Mouse (Mus musculus) cortical plate, adult 2 months (tissue): Measurements from ENCODE around the gene Tma7.

Source experiments
- CTCF ChIP-seq: fragments of 200-500 bp; IDR thresholded peaks from 2 replicates; pipeline ENCODE4 v1.5.1; 2011; ENCODE audit warnings: mild to moderate bottlenecking, control low read depth, low read length; ENCODE audit not compliant: insufficient read depth; ENCODE audit errors: extremely low read depth
- POLR2A ChIP-seq: fragments of 200-500 bp; IDR thresholded peaks from 2 replicates; pipeline ENCODE4 v1.6.1; 2011; ENCODE audit warnings: mild to moderate bottlenecking, low read length, control low read depth; ENCODE audit not compliant: insufficient read depth; ENCODE audit errors: extremely low read depth

DNA sequence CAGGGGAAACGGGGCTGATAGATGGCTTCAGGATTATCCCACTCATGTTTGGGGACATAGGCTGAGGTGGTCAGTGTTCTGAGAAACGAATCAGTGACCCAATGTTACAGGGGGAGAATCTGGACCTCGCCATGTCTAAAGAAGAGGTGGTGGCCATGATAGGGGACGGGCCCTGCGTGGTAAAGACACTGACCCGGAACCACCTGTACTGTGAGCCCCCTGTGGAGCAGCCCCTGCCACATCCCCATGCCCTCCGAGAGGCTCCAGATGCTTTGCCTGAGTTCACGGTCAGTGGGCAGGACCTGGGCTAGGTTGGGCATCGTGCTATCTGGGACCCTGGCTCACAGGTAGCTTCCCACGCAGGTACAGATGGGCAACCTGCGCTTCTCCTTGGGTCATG is 27.9 kb upstream of the Tma7 start:
- TF ChIP-seq POLR2A (no peak), CTCF (no peak)
